Mouse (Mus musculus) liver, adult 2 months (tissue): ENCODE measurements around the gene Prickle1.

Experiments used
- CTCF ChIP-seq: fragments of 200-500 bp; IDR thresholded peaks from 2 replicates; pipeline ENCODE4 v1.5.1; 2011; ENCODE audit warnings: low read depth, low read length, control low read depth
- POLR2A ChIP-seq: fragments of 200-500 bp; IDR thresholded peaks from 2 replicates; pipeline ENCODE4 v1.6.1; 2011; ENCODE audit warnings: low read length, control low read depth; ENCODE audit not compliant: insufficient read depth; ENCODE audit errors: extremely low read depth

GRCm38 (mm10) chr15:93630001-93630541 is 34.4 kb upstream of the Prickle1 start:
- TF ChIP-seq CTCF (no peak), POLR2A (no peak)
